Mouse (Mus musculus): ENCODE data around the gene Fth1.

Gene Fth1

GRCm38 (mm10) chr19:9992011-9992958 lies 11.9 kb downstream of the Fth1 start:
- DNase-seq (ENCODE audit: low spot score) = no peak

DNA sequence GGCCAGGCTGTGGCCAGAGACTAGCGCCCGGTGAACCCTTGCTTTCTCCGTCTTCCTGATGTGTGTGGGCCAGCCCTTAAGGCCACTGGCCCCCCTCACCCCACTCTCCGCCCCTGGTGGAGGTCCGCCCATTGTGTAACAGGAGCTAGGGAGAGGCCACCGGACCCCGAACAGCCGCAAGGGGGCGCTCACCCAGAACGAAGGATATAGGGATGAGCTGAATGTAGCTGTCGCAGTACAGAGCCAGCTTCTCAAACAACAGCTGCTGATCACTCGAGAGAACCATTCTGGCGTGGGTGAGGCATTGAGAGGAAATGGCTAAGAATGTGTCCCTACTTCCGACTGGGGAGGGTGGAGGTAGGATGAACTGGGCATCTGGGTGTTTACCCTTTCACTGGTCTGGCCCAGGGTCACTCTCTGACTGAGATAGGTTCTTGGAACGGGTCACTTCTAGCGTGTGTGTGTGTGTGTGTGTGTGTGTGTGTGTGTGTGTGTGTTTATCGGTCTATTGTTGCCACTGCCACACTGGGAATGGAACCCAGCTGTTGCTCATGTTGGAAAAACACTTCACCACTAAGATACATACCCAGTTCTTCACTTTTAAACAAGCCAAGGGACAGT lies 12.7 kb downstream of the Fth1 start:
- DNase-seq (ENCODE audit: low spot score) = peak; percentile 94

GRCm38 (mm10) chr19:9997204-9998062 lies 17.0 kb downstream of the Fth1 start:
- DNase-seq (ENCODE audit: low spot score) = no peak

- no peak for DNase-seq (ENCODE audit: low spot score)
Measured at GRCm38 (mm10) chr19:9998063-9998416, 17.6 kb downstream of the Fth1 start.

GRCm38 (mm10) chr19:9998736-9999486 lies 18.5 kb downstream of the Fth1 start:
- DNase-seq (ENCODE audit: low spot score) = no peak

GRCm38 (mm10) chr19:10000330-10000729 lies 19.9 kb downstream of the Fth1 start:
- no peak for DNase-seq (ENCODE audit: low spot score)

GRCm38 (mm10) chr19:10001206-10001969 lies 21.0 kb downstream of the Fth1 start, which contains the start of the genes Best1 and Rab3il1:
Gene Best1 (minus strand): TSS chr19:10001633.
Gene Rab3il1 (plus strand): TSS chr19:10001669.
- DNase-seq (ENCODE audit: low spot score) = no peak

- no peak for DNase-seq (ENCODE audit: low spot score)
Measured at GRCm38 (mm10) chr19:10003696-10004095, 23.3 kb downstream of the Fth1 start.

GRCm38 (mm10) chr19:10011408-10011807 lies 31.0 kb downstream of the Fth1 start:
- DNase-seq (ENCODE audit: low spot score) = no peak

GRCm38 (mm10) chr19:10012827-10013278 lies 32.5 kb downstream of the Fth1 start:
- peak; percentile 56 for DNase-seq (ENCODE audit: low spot score)

DNA sequence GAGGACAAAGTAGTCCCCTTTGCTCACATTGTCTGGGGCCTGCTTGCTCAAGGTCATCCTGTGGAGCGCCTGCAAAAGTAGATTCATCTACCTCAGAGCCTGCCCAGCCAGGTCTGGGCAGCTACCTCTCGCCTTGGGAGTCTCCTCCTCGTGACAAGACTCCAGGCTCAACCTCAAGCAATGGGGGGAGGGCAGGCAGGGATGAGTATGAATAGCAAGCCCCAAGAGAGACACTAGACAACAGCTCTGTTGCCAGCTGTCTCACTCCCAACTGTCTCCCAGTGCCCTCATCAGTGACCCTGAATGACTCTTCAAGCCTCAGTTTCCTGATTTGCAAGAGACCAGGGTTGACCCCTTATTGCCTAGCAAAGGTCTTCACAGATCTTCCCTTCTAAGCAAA lies 33.0 kb downstream of the Fth1 start:
- DNase-seq (ENCODE audit: low spot score) = no peak

GRCm38 (mm10) chr19:10013913-10014312 lies 33.5 kb downstream of the Fth1 start:
- DNase-seq (ENCODE audit: low spot score) = no peak

- DNase-seq (ENCODE audit: low spot score) = no peak
Measured at GRCm38 (mm10) chr19:10014824-10015223, 34.4 kb downstream of the Fth1 start.

GRCm38 (mm10) chr19:10015442-10015841 lies 35.0 kb downstream of the Fth1 start:
- no peak for DNase-seq (ENCODE audit: low spot score)

GRCm38 (mm10) chr19:10016151-10016550 lies 35.8 kb downstream of the Fth1 start:
- DNase-seq (ENCODE audit: low spot score) = no peak

DNA sequence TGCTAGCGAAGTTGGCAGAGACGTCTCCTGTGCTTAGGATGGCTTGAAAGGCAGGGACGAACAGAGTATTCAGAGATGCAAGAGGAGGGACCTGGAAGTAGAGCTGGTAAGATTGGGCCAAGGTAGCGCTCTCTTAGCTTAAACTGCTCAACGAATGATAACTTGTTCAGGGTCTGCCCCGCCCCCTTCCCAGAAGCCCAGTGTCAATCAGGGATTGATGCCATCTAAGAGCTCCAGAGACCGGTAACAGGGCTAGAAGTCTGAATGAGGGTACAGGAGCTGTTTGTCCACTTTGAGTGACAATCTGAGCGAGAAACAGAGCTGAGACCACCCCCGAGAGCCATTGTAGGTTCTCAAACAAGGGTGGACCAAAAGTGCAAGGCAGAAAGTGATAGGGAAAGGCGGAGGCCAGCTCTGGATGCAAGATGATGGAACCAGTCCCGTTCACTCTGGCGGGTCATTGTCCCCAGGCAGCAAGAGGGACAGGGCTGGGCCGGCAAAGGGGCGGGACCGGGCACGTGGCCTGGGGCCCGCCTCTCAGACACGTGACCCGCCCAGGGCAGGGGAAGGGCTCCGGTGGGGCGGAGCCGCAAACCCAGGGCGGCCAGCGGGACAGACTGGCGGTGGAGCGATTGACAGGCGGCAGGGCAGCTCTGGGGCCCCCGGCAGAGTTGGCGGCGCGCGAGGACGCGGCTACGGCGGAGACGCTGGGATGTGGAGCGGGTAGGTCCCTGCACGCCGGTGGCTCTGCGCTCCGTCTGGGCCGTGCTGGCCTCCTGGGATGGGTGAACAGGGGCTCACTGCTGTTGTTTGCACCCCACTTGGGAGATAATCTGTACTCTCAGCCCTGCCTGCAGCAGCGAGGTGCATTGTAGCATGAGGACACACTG lies 37.5 kb downstream of the Fth1 start:
- DNase-seq (ENCODE audit: low spot score) = peak; percentile 88

GRCm38 (mm10) chr19:10018527-10018818 lies 38.1 kb downstream of the Fth1 start:
- no peak for DNase-seq (ENCODE audit: low spot score)

DNA sequence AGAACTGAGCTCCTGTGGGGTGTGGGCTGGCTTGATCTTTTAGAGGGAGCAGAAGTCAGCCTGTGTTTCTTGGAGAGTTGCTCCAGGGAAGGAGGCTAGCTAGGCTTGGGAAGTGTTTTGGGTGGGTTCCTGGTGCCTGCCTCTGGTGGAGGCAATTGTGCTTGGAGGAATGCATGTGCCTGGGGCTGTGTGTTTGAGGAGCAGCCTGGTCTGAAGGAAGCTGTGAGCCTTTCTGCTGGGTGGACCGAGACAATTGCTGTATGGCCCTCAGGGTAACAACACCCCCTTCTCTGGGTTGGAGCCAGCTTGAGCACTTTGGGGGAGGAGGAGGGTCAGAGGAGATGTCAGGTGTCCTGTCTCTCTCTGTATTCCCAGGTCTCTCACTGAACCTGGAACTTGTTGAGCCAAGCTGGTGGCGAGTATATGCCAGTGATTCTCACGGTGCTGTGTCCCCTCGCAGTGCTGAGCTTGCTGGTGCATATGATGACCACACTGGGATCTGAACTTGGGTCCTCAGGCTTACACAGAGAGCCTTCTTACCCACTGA lies 38.9 kb downstream of the Fth1 start:
- DNase-seq (ENCODE audit: low spot score) = no peak

- no peak for DNase-seq (ENCODE audit: low spot score)
Measured at GRCm38 (mm10) chr19:10021981-10022380, 41.6 kb downstream of the Fth1 start.

Measured in ovary, postnatal 14 days (tissue).